Mouse (Mus musculus) embryo, embryonic 11 days (tissue): Measurements from ENCODE around the gene Ltb4r2.

ENCODE experiments used
- DNase-seq: peaks from one replicate; pipeline ENCODE4 v3.0.0-alpha.2; 2015

Ltb4r2 gene

GRCm38 (mm10) chr14:55761163-55761562 is at the start of gene Ltb4r2:
Gene Ltb4r2 (plus strand): TSS chr14:55761428.
- DNase-seq: no peak

DNA sequence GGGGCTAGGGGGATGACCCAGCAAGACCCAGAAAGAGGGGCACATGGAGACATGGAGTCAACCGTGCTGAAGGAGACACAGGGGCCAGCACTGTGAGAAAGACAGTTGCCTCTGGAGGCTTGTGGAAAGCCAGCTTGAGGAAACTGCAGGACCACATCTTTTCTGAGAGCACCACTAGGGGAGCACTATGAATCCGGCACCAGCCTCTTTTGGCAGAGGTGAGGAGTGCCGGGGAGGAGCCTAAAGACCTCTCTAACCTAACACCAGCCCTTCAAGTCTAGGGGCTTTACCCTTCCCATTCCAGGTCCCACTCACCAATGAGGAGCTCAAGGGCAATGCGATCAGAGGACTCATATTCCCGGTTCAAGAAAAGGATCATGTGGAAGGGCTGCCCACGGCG is 49.4 kb upstream of the Ltb4r2 start:
- no peak for DNase-seq

DNA sequence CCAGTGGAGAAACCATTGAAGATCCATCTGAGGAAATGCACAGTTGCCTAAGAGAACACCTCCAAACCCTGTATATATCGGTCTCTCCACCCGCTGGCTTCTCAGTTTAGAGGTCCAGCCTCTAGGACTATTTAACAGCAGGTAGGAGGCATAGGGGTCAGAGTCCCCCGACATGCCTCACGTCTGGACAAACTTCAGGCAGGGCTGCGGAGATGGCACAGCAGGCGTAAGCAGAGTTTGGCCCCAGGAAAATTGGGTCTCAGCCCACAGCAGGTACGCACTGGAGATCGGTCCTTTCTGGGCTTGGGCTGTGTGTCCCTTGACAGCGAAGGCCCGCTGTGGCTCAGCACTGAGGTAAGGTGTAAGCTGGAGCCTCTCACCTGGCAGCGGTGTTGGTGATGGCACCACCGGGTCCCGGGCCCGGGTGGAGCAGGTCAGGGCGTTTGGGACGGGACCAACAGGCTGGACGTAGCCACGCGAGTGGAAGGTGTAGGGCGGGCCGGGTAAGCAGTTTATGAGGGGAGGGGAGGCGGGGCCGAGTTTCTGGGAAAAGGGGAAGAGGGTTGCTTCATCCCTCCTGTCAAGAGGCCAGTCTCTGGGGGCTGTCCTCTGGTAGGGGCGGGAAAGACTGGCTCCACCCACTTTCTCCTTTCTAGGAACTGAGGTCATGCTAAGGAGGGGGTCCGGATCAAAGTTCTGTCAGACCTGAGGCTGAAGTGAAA is 48.1 kb upstream of the Ltb4r2 start:
- peak; percentile 32 for DNase-seq

DNA sequence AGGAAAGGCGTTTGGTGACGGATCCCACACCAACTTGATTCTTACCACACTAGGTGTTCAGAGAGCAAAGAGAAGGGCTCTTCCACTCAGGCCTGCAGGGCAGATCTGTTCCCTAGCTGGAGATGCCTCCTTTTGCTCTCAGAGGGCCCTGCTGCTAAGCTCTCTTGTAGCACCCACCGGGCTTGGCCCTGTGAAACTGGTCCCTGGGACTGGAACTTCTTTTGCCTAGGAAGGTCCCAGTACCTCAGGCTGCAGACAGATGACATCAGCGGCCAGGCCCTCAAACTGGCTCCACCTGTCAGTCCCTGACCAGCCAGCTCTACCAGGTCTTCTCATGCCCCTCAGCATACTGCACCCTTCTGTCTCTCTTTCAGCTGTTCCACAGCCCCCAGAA is 47.5 kb upstream of the Ltb4r2 start, which contains the start of gene Tgm1:
Gene Tgm1 (minus strand): TSS at position 198 of the 394 bp plus-strand sequence.
- no peak for DNase-seq

GRCm38 (mm10) chr14:55714893-55715292 is 46.3 kb upstream of the Ltb4r2 start:
- DNase-seq: peak; percentile 13

- DNase-seq: no peak
These were observed 45.0 kb upstream of the Ltb4r2 start for GRCm38 (mm10) chr14:55716271-55716670.

GRCm38 (mm10) chr14:55716884-55717283 is 44.3 kb upstream of the Ltb4r2 start:
- no peak for DNase-seq

- no peak for DNase-seq
These were observed 41.5 kb upstream of the Ltb4r2 start for GRCm38 (mm10) chr14:55719737-55720136.

DNA sequence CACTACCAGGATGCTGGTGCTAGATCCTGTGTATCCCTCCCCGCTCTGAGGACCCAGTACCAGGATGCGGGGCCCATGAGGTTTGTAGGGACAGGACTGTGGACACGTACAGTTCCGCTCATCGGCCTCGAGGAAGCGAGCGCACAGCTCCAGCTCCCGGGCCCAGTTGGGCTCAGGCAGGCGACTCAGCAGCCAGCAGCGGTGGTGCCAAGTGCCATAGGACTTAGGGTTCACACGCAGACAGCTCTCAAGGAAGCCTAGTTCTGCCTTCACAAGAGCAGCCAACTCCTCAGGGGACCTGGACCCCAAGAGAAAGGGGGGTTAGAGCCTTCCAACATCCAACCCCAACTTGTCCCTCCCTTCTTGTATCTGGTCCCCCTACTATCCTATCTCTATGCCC is 40.6 kb upstream of the Ltb4r2 start:
- DNase-seq: no peak

DNA sequence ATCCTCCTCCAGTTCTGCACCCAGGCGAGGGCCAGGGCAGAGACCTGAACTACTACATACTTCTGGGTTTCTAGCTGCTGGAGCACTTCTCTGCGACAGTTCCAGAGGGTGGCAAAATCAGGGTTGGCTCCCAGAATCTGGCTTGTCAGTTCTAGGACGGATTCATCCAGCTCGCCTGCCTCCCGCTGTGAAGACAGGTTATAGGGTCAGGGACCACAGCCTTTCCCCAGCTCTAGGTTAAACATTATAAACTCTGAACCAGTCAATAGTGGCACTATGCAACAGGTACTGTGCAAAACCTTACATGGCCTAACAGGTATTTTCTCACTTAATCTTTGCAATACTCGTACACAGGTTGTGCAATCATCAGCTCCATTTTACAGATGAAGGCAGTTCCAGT is 40.2 kb upstream of the Ltb4r2 start:
- DNase-seq: no peak

DNA sequence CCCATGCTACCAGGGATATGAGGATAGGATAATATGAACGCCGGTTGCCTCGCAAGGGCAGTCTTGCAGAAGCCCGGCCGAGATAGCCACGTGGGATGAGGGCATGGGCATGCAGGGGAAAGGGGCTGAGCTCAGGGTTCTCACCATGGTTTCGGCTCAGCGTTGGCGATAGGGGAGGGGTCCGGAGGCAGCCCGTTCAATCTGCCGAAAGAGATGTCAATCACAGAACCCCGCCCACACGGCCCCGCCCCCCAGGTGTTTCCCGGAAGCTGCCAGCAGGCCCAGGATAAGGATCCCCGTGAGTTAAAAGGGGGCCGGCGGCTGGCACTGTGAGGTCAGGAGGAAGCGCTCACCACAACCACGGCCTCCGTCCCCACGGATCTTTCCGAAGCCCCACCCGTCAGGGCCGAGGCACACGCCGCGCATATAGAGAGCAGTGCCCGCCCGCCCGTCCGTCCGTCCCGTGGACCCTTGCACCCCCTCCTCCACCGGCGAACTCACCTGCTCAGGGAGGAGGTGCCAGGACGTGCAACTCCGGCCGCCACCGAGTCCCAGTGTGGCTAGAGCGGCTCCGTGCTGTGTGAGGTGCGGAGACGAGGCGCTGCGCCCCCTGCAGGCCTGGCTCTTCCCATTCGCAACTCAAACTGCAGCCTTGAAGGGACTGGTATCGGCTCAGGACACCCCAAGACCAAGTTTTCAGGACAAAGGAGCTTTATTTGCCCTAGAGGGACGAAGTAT is 39.4 kb upstream of the Ltb4r2 start, which contains the start of gene Rabggta:
Gene Rabggta (minus strand): TSS at position 564 of the 738 bp plus-strand sequence.
- peak; percentile 97 for DNase-seq

DNA sequence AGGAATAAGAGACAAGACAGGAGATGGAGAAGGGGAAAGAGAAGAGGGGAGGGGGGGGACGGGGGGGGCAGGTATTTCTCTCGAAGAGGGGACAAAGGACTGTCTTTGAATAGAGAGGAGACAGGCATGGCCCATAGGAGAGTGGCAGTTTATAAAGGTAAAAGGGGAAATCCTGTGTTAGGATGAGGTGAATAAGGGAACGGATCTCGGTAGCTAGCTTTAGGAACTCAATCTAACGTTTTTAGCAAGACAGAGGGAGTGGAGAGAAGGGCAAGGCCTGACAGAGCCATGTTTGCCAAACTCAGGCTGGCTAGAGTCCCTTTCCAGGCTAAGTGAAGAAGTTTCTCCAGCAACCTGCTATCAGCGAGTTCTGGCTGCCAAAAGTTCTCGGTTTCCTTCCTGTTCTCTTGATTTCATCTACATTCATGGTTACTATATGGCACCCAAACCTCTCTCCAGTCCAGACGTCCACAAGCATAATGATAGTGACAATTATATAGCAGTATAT is 38.7 kb upstream of the Ltb4r2 start:
- peak; percentile 10 for DNase-seq

DNA sequence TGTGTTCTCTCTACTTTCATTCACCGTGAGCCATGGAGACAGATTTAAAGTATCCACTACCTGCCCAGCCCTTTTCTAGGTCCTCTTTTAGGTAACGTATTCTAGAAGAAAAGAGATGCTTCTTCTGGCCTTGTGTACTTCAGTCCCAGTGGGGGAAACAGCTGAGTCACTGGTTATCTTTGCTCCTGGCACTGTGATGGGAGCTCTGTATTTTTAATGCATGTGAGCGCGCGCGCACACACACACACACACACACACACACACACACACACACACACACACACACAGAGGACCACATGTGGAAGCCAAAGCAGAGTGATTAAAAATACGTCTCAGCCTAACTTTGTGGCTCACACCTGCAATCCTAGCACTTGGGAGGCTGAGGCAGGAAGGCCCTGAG is 37.8 kb upstream of the Ltb4r2 start:
- no peak for DNase-seq

DNA sequence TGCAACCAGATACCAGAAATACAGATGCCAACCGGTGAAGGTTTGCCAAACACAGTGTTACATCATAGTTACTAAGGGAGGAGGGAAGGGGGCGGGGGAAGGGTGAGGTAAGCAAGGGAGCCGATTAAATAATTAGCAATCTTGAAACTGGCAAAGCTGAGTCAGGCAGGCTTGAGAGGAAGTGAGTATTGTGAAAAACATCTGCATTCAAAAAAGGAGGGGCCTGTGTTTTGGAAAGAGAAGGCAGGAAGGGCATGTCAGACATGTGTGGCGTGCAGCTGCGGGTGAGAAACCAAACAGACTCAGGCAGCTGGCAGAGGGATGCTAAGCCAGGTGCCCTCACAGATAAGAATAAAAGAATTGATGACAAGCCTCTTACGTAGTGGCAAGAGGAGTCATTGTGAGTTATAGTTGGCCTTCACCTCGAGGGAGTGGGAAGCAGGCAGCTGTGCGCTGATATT is 36.8 kb upstream of the Ltb4r2 start:
- no peak for DNase-seq

- DNase-seq: no peak
These were observed 35.0 kb upstream of the Ltb4r2 start for GRCm38 (mm10) chr14:55726261-55726660.

DNA sequence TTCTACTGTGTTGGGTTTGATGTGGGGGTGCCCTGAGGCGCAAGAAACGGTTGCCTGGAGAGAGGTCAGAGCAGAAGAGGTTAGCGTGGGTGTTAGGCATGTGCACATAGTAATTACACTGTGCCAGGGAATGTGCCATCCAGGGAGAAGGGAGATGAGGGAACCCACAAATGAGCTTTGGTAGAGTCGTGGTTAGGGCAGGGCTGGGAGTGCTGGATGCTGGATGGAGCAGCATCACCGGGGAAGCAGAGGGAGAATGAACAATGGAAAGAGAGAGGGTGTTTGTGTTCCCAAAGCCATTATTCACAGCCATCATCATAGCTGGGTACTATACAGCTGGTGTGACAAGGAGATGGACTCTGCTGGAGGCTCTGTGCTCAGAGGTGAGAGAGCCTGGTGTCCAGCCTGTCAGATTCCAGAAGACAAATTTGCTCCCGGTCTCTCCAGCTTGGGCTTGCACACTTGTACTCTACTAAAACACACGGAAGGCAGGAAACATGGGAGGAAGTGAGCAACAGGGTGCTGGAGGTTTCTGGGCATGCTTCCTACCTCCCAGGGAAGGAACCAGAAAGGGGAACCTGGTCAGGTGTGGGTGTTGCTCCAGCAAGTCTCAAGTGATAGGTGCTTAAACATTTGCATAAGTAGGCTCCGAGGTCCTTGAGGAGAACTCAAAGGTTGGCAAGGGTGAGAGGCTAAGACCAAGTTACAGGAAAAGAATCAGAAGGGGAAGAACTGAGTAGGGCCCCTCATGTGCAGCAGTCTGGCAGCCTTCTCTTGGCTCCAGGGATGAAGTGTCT is 33.1 kb upstream of the Ltb4r2 start:
- DNase-seq: no peak

DNA sequence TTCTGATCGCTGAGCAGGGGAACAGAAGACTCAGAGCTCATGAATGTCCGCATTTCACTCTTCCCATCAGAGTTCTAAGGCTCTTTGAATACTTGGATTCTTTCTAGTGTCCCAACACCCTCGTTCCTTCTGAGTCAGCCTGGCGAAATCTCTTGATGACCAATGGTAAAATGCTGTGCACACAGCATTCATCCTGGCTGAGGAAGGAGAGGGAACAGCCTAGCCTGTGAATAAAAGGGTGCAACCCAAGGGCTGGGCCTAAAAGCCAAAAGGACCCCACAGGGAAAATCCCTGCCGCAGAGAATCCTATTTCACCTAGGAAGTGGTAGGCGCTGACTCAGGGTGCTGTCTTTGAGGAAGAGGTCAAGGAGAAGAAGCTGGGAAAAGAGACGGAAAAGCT is 31.1 kb upstream of the Ltb4r2 start:
- no peak for DNase-seq

GRCm38 (mm10) chr14:55730531-55731032 is 30.6 kb upstream of the Ltb4r2 start:
- DNase-seq: no peak

DNA sequence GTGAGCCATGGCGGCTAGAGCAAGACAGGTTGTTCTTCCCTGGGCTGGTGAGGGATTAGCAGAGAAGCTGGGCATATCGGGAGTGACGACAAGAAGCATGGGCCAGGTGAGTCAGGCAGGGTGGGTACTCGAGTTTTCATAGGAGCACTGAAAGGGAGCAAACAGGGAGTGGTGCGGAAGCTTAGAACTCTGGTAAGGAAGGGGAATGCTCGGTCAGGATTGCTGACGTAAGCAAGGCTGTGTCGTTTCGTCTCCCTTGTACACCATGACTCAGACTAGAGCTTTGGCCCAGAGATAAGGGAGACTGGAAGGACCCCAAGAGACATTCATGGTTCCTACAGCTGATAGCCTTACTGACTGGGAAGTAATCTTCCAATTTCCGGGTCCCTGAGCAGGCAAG is 27.3 kb upstream of the Ltb4r2 start:
- DNase-seq: no peak

DNA sequence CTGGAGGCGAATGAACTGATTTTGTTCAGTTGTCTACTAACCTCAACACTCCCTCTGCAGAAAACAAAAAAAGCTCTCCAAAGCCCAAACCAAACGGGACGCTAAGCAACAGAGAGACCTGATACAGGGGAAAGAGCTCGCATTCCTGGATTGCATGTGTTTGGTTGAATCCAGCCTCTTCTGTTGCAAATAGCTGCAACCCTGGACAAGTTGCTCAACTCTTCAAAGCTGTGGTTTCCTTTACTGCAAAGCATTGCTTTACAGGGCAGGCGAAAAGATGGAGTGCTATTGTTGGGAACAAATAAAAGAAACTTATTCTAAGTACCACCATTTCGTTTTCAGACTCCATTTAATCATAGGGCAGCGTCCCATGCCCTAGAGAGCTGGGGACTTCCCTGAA is 26.4 kb upstream of the Ltb4r2 start:
- DNase-seq: no peak

GRCm38 (mm10) chr14:55735334-55735733 is 25.9 kb upstream of the Ltb4r2 start:
- no peak for DNase-seq

DNA sequence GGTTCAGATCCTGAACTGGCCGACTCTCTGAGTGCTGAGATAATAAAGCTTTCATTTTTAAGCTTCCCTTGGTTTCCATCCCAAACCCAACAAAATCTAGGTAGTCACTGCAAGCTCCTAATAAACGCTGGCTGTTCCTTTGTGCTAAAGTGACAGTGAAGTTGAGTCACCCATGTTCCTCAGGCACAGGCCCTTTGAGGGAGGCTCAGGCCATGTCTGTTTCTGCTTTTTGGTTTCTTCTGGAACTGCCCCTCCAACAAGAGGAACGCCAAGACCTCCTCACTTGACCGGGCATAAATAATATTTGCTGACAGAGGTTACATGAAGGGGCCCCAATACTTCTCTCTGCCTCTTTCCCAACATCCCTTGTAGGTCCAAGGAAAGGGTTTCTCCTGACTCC is 25.5 kb upstream of the Ltb4r2 start:
- DNase-seq: no peak

GRCm38 (mm10) chr14:55737086-55737687 is 24.0 kb upstream of the Ltb4r2 start:
- DNase-seq: no peak
